Mouse (Mus musculus): ENCODE data around the gene Col13a1. TPM values are rescaled to one million over a fixed set of nuclear protein-coding genes. Genes with fewer than 3 reads are reported as not detected.
A peak's percentile ranks its signal among the peaks of the same experiment; 100 is the strongest.

The Col13a1 gene
- polyA plus RNA-seq, 1 experiment from 2014 or later, result 7.1 TPM

GRCm38 (mm10) chr10:61879427-61879826, 99.5 kb downstream of the Col13a1 start:
- Histone ChIP-seq H3K27me3 (replicated peaks) (no peaks in the 10 kb centered on the region), H3K27ac (no peak overlapping the region), H3K4me3 (replicated peaks) (no peak overlapping the region), H3K4me1 (replicated peaks) (peaks cover 13% of the 10 kb centered on the region), H3K36me3 (no peaks in the 10 kb centered on the region), H3K4me2 (replicated peaks) (no peak overlapping the region), H3K9me3 (no peaks in the 10 kb centered on the region), H3K9ac (no peak overlapping the region)
- peak; percentile 70 for ATAC-seq
- whole genome bisulfite sequencing, result 5% methylated on average over 4 of the region's 4 CpGs

- 11% methylated on average over 6 of the region's 6 CpGs for WGBS
- no peak overlapping the region for H3K27ac ChIP-seq
- H3K27me3 ChIP-seq (replicated peaks), result no peaks in the 10 kb centered on the region
- 0 out of 2 replicates have a peak, but pooled peaks have one; percentile 52 for ATAC-seq
- H3K36me3 ChIP-seq, result no peaks in the 10 kb centered on the region
- H3K9me3 ChIP-seq, result no peaks in the 10 kb centered on the region
- H3K4me1 ChIP-seq (replicated peaks), result peaks cover 13% of the 10 kb centered on the region
- H3K4me2 ChIP-seq (replicated peaks), result no peak overlapping the region
- H3K4me3 ChIP-seq (replicated peaks), result no peak overlapping the region
- H3K9ac ChIP-seq, result no peak overlapping the region
These were observed 101.1 kb downstream of the Col13a1 start for GRCm38 (mm10) chr10:61877787-61878186.

GRCm38 (mm10) chr10:61869796-61870195, 109.1 kb downstream of the Col13a1 start:
- Histone ChIP-seq H3K4me1 (replicated peaks) (no peaks in the 10 kb centered on the region; the same call in 1 of the 2 replicates), H3K9me3 (no peaks in the 10 kb centered on the region), H3K27ac (no peak overlapping the region), H3K4me2 (replicated peaks) (no peak overlapping the region), H3K27me3 (replicated peaks) (no peaks in the 10 kb centered on the region), H3K36me3 (no peaks in the 10 kb centered on the region), H3K9ac (no peak overlapping the region), H3K4me3 (replicated peaks) (no peak overlapping the region)
- no peak for ATAC-seq
- 84% methylated on average over 3 of the region's 3 CpGs for WGBS

GRCm38 (mm10) chr10:61866045-61866580, 112.8 kb downstream of the Col13a1 start:
- ATAC-seq, result peak; percentile 51; the same call in 1 of the 2 replicates
- Histone ChIP-seq H3K27me3 (replicated peaks) (no peaks in the 10 kb centered on the region), H3K9me3 (0 out of 2 replicates have a peak, but pooled peaks cover 7% of the 10 kb centered on the region), H3K27ac (peak overlapping the region; percentile 61), H3K4me1 (replicated peaks) (no peaks in the 10 kb centered on the region), H3K36me3 (peaks cover 6% of the 10 kb centered on the region; the same call in 1 of the 2 replicates), H3K4me3 (replicated peaks) (no peak overlapping the region), H3K9ac (no peak overlapping the region), H3K4me2 (replicated peaks) (0 out of 2 replicates have a peak overlapping the region, but pooled peaks have one; percentile 16)
- 45% methylated on average over 11 of the region's 11 CpGs for WGBS

DNA sequence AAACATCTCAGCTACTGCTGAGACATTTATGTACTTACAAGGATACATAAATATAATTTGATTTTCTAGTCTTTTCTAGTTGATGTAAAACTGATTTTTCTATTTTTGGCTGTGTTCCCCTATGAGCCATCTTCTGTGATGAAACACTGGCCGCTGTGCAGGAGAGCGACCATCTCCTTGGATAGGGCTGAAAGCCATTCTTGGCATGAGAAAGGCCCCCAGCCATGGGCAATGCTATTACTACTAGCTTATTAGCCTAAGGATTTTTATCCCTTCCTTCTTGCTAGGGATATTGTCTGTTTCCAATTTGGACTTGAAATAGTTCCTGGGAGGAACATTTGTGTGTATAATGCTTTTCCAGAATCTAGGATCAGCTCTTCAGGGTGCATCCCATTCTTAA, 119.5 kb downstream of the Col13a1 start:
- Histone ChIP-seq H3K4me3 (replicated peaks) (no peak overlapping the region), H3K4me2 (replicated peaks) (no peak overlapping the region), H3K27me3 (replicated peaks) (no peaks in the 10 kb centered on the region), H3K9me3 (0 out of 2 replicates have a peak, but pooled peaks cover 7% of the 10 kb centered on the region), H3K27ac (no peak overlapping the region), H3K9ac (no peak overlapping the region), H3K36me3 (peaks cover 6% of the 10 kb centered on the region; the same call in 1 of the 2 replicates), H3K4me1 (replicated peaks) (no peaks in the 10 kb centered on the region)
- no peak for ATAC-seq
- 90% methylated on average over 2 of the region's 2 CpGs for WGBS

- Histone ChIP-seq H3K9me3 (no peaks in the 10 kb centered on the region), H3K27me3 (replicated peaks) (no peaks in the 10 kb centered on the region), H3K4me3 (replicated peaks) (no peak overlapping the region), H3K36me3 (no peaks in the 10 kb centered on the region), H3K4me1 (replicated peaks) (no peaks in the 10 kb centered on the region), H3K27ac (no peak overlapping the region), H3K9ac (no peak overlapping the region), H3K4me2 (replicated peaks) (no peak overlapping the region)
- 64% methylated on average over 8 of the region's 8 CpGs for WGBS
- ATAC-seq, result no peak
These were observed 123.7 kb downstream of the Col13a1 start for GRCm38 (mm10) chr10:61855139-61855675.

DNA sequence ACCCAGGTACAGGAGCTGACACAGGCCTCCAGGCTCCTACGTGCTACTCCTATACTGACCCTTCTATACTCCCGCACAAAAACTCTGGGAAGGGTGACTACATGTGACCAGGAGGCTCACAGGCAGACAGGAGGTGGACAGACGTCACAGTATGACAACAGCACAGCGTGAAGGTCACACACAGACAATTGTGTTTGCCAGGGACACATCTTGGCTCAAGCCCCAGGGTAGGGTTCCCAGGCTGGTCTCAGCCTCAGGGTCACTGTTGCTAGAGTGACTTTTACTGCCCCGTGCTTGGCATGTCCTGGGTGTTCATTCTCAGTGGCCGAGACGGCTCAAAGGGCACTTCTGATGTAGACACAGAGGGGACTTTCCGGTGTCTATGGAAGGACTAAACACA, 126.1 kb downstream of the Col13a1 start:
- Histone ChIP-seq H3K36me3 (no peaks in the 10 kb centered on the region), H3K9ac (no peak overlapping the region), H3K27ac (no peak overlapping the region), H3K27me3 (replicated peaks) (no peaks in the 10 kb centered on the region), H3K4me3 (replicated peaks) (no peak overlapping the region), H3K9me3 (no peaks in the 10 kb centered on the region), H3K4me2 (replicated peaks) (no peak overlapping the region), H3K4me1 (replicated peaks) (peaks cover 7% of the 10 kb centered on the region; the same call in 1 of the 2 replicates)
- WGBS, result 85% methylated on average over 8 of the region's 8 CpGs
- ATAC-seq, result no peak

DNA sequence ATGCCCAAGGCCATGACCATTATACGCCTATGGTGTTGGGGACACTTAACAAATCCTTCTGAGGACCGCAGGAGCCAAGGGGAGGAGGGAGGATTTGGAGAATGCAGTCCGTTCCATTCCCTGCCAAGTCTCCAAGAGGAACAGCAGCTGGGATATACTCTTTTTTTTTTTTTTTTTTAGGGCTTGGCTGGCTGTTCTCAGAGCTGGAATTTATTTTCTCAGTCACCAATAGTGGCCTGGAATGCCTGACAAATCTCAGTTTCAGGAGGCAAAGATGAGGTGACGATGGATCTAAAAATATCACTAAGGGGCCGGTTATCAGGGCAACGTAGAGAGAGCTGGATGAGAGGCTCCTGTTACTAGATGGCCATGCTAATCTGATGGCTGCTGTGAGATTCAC, 130.4 kb downstream of the Col13a1 start:
- WGBS, result 53% methylated on average over 6 of the region's 6 CpGs

DNA sequence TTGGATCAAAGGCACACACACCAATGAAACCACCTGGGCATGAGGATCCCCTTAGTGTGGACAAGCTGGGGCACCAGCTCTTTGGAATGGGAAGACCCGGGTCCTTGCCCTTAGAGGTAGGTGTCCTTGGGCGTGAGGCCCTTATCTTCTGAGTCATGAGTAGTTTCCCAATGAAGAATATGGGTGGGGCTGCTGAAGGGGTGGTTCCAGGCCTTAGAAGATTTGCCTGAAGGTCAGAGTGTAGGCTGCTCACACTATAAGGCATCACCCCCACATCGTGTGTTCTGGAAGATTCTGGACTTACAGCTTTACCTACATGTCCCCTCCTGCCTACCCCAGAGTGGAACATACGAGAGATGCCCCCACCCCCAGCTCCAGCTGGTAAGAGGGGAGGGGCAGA, 133.4 kb downstream of the Col13a1 start:
- Histone ChIP-seq H3K4me3 (replicated peaks) (no peak overlapping the region), H3K9me3 (no peaks in the 10 kb centered on the region), H3K27ac (no peak overlapping the region), H3K27me3 (replicated peaks) (no peaks in the 10 kb centered on the region; the same call in 1 of the 2 replicates), H3K36me3 (no peaks in the 10 kb centered on the region), H3K4me2 (replicated peaks) (no peak overlapping the region), H3K9ac (no peak overlapping the region), H3K4me1 (replicated peaks) (peaks cover 12% of the 10 kb centered on the region; the same call in 1 of the 2 replicates)
- 61% methylated on average over 4 of the region's 4 CpGs for WGBS
- peak; percentile 60 for ATAC-seq

More for the DNA sequence above, 130.4 kb downstream of the Col13a1 start:
- H3K36me3 ChIP-seq, result no peaks in the 10 kb centered on the region
- H3K9ac ChIP-seq, result no peak overlapping the region
- H3K4me2 ChIP-seq (replicated peaks), result no peak overlapping the region
- H3K4me1 ChIP-seq (replicated peaks), result peaks cover 12% of the 10 kb centered on the region; the same call in 1 of the 2 replicates
- no peaks in the 10 kb centered on the region for H3K9me3 ChIP-seq
- peak overlapping the region; percentile 58 for H3K27ac ChIP-seq
- ATAC-seq, result peak; percentile 62
- H3K4me3 ChIP-seq (replicated peaks), result no peak overlapping the region
- no peaks in the 10 kb centered on the region for H3K27me3 ChIP-seq (replicated peaks)

- peaks cover 12% of the 10 kb centered on the region; the same call in 1 of the 2 replicates for H3K4me1 ChIP-seq (replicated peaks)
- H3K9ac ChIP-seq, result no peak overlapping the region
- no peaks in the 10 kb centered on the region for H3K36me3 ChIP-seq
- WGBS, result 68% methylated on average over 7 of the region's 7 CpGs
- no peak overlapping the region for H3K4me2 ChIP-seq (replicated peaks)
- H3K9me3 ChIP-seq, result no peaks in the 10 kb centered on the region
- H3K27me3 ChIP-seq (replicated peaks), result no peaks in the 10 kb centered on the region; the same call in 1 of the 2 replicates
- ATAC-seq, result no peak
- no peak overlapping the region for H3K27ac ChIP-seq
- no peak overlapping the region for H3K4me3 ChIP-seq (replicated peaks)
These were observed 134.4 kb downstream of the Col13a1 start for GRCm38 (mm10) chr10:61844475-61844874.

- ATAC-seq, result no peak
- Histone ChIP-seq H3K4me3 (replicated peaks) (no peak overlapping the region), H3K27me3 (replicated peaks) (no peaks in the 10 kb centered on the region; the same call in 1 of the 2 replicates), H3K4me1 (replicated peaks) (peaks cover 10% of the 10 kb centered on the region; the same call in 1 of the 2 replicates), H3K27ac (no peak overlapping the region), H3K36me3 (no peaks in the 10 kb centered on the region), H3K9ac (no peak overlapping the region), H3K4me2 (replicated peaks) (no peak overlapping the region), H3K9me3 (no peaks in the 10 kb centered on the region)
- 86% methylated on average over 12 of the region's 12 CpGs for WGBS
These were observed 136.6 kb downstream of the Col13a1 start for GRCm38 (mm10) chr10:61842261-61842660.

- peak; percentile 10; the same call in 1 of the 2 replicates for ATAC-seq
- 78% methylated on average over 9 of the region's 9 CpGs for WGBS
These were observed 139.6 kb downstream of the Col13a1 start for GRCm38 (mm10) chr10:61839326-61839725.

More at GRCm38 (mm10) chr10:61839326-61839725, 139.6 kb downstream of the Col13a1 start:
- peaks cover 6% of the 10 kb centered on the region; the same call in 1 of the 2 replicates for H3K4me1 ChIP-seq (replicated peaks)
- no peak overlapping the region for H3K27ac ChIP-seq
- H3K9me3 ChIP-seq, result no peaks in the 10 kb centered on the region
- no peaks in the 10 kb centered on the region for H3K36me3 ChIP-seq
- no peaks in the 10 kb centered on the region; the same call in 1 of the 2 replicates for H3K27me3 ChIP-seq (replicated peaks)
- no peak overlapping the region for H3K9ac ChIP-seq
- no peak overlapping the region for H3K4me2 ChIP-seq (replicated peaks)
- no peak overlapping the region for H3K4me3 ChIP-seq (replicated peaks)

All from intestine, embryonic 15.5 days (tissue).